Mouse (Mus musculus) brain, embryonic 14.5 days (tissue): Measurements from ENCODE around the gene C1ql1.

Experiments
- CTCF ChIP-seq: fragments of 200-500 bp; IDR thresholded peaks from 2 replicates; pipeline ENCODE4 v1.5.1; 2012; ENCODE audit warnings: inconsistent platforms, mild to moderate bottlenecking, moderate library complexity, borderline replicate concordance; ENCODE audit not compliant: insufficient read depth, insufficient read length; ENCODE audit errors: extremely low read depth
- POLR2A ChIP-seq: fragments of 200-500 bp; IDR thresholded peaks from 2 replicates; pipeline ENCODE4 v1.6.1; 2012; ENCODE audit warnings: mild to moderate bottlenecking, inconsistent platforms, borderline replicate concordance; ENCODE audit not compliant: poor library complexity, insufficient read depth, insufficient read length, severe bottlenecking; ENCODE audit errors: extremely low read depth

GRCm38 (mm10) chr11:102984086-102984485 lies 37.6 kb upstream of the C1ql1 start:
- TF ChIP-seq CTCF, result no peak
- no peak for TF ChIP-seq POLR2A
